Mouse (Mus musculus): ENCODE measurements around the gene Eif4e1b.

The Eif4e1b gene

DNA sequence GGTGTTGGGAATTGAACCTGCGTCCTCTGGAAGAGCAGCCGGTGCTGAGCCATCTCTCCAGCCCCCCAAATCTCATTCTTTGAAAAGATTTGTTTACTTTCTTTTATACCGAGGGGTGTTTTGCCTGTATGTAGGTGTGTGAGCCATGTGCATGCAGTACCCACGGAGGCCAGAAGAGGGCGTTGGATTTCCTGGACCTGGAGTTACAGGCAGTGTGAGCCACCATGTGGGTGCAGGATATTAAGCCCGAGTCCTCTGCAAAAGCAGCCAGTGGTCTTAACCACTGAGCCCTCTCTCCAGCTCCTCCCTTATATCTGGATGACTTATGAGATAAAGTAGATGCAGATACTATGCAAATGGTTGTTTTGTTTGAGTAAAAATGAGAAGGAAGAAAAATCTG is 19.2 kb downstream of the Eif4e1b start:
- no peak for DNase-seq

DNA sequence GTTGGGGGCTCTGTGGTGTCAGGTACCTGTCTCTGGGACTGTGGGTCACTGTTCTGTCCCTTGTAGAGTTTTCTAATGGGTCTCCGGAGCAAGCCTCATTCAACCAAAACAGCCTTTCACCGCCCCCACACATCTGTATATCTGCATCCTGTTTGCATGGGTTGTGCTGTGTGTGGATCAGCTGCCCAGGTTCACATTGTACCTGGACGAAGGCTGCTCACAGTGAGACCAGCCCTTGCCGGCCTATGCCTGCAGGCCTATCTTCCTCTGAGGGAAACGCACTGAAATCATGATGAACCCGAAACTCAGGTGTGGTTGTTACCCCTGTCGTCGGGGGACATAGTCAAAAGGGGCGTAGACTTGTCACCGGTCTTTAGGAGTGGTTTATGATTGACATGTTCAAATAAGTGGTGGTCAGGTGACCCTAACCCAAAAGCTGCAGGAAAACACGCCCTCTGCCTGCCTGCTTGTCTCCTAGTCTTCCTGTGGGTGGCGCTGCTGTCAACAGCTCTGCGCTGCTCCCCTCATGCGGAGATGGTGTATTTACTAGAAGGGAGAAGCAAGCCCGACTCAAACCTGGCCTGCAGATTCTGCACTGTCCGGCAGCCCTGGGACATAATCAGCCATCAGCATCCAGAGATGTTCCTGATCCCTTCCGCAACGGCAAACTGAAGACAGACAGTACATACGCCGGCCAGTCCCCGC is 21.5 kb downstream of the Eif4e1b start:
- DNase-seq: peak; percentile 69

DNA sequence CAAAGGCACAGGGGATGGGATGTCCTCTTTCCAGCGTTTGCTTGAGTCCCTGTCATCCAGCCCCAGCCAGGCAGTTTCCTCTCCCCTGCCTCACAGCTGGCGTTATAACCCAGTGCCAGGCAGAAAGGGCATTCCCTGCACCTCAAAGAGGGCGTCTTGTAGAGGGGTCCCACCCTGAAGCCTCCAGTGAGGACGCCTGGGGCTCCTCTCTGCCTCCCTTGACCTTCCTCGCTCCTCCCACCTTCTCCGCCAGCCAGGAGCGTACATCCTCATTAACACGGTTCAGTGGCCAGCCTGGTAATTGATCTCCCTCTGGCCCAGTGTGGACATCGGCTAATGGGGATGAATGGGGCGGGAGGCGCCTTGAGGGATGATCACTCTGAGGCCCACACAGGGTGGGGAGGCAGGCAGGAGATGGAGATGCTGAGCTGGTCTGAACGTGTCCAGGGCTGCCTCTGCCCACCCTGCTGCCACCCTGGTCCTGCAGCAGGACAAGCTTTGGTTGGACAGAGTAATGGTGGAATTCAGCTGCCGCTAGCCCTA is 22.7 kb downstream of the Eif4e1b start:
- no peak for DNase-seq

DNA sequence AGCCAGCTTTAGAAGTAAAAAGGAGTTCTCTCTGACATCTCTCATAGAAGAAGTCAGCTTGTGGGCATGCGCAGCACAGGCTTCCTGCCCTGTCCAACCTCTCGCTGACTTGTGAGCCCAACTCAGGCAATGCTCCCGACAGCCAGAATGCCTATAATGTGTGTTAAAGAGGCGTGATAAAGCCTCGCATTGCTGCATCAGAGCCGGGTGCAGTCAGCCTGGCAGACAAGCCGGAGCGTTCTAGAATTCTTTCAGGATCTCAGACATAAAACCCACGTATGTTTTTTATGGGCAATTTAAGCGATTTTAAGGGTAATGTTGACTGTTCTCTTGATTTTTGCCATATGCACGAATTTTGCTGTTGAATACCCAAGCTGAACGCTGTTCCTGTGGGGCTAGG is 24.3 kb downstream of the Eif4e1b start:
- no peak for DNase-seq

DNA sequence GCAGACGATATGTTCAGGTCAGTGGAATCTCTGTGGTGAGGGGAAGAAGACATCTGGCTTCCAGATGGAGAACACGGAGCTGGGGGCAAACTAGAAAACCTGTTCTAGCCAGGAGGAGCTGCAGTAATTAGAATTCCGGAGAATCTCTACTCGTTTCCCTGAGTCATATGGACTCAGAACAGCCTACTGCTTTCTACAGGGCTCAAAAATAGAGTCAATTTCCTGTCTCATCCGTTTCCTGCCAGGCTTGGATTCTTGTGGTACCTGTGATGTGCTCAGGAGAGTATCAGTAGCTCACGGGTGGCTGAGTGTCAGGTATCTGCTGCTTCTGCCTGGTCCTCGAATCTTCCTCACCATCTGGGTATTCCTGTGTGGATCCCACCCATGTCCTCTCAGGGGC is 27.7 kb downstream of the Eif4e1b start:
- peak; percentile 37 for DNase-seq

DNA sequence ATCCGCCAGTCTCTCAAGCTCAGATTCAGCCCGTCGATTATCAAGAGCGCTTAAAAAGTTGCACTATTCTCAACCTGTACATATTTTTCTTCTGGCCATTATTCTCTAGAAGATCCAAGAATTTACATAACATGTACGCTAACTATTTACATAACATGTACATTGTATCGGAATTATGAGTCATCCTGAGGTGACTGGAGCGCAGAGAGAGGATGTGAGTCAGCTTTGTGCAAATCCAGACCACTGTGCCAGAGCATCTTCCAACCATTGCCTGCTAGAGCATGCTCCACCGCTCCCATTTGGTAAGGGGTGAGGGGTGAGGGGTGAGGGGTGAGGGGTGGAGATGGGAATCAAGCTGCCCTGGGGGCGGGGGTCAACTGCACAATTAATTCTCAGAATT is 29.6 kb downstream of the Eif4e1b start:
- no peak for DNase-seq

DNA sequence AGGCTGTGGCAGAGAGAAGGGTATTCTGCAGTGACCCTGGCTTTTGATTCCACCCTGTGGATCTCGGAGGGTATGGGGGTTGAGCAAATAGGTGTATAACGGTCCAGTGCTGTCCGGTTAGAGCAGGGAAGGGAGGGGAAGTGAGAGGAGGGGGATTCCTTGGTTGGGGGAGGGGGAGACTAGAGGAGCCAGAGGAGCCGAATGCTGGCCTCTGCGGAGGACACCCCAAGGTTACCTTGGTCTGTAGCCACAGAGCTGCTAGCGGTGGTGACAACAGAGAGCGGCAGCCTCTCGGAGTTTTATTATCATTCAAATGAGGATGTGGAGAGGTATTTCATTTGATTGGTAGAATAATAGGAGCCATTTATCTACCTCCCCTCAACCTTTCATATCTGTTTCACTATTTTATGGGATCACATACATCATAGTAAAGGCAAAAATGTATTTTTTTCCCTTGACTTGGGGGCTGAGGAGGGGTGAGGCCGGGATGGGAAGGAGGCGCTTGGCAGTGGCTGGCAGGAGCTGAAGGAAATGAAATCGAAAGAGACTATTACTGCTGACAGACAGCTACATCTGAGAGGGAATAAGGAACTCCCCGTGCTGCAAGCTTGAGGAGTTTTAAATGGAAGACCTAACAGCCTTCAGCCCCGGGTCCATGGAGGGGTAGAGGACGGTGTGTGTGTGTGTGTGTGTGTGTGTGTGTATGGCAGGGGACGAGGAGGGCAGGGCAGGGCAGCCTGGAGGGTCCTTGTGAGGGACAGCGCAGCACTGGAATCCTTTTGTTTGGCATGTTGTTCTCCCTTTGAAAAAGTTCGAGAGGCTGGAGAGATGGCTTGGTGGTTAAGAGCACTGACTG is 34.8 kb downstream of the Eif4e1b start:
- DNase-seq: no peak

DNA sequence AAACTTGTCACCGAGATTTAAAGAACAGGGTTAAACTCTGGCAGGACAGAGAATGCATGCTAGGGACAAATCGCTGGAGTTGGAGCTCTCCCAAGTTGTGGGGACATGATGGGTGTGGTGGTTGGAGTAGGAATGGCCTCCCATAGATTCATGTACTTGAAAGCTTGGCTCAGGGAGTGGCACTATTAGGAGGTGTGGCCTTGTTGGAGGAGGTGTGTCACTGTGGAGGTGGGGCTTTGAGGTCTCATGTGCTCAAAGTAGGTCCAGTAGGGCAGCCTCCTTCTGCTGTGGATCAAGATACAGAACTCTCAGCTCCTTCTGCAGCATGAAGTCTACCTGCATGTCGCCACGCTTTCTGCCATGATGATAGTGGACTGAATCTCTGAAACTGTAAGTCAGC is 37.3 kb downstream of the Eif4e1b start:
- DNase-seq: no peak

DNA sequence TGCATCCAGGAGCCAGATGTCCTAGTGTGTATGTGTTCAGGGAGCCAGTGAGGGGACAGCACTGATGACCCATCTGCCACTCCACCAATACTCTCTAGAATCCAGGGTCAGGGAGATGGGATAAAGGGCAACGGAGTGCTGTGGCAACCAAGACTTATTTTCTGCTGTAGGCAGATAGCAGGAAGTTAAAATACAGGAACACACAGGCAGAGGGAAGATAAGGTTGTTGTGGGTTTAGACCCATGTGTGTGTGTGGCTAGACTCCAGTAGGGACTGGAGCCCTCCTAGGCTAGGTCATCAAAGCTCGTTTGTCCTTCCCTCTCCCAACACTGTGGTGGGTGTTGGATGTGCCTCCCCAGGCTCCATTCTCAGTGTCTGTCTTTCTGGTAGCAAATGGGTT is 38.1 kb downstream of the Eif4e1b start:
- no peak for DNase-seq

DNA sequence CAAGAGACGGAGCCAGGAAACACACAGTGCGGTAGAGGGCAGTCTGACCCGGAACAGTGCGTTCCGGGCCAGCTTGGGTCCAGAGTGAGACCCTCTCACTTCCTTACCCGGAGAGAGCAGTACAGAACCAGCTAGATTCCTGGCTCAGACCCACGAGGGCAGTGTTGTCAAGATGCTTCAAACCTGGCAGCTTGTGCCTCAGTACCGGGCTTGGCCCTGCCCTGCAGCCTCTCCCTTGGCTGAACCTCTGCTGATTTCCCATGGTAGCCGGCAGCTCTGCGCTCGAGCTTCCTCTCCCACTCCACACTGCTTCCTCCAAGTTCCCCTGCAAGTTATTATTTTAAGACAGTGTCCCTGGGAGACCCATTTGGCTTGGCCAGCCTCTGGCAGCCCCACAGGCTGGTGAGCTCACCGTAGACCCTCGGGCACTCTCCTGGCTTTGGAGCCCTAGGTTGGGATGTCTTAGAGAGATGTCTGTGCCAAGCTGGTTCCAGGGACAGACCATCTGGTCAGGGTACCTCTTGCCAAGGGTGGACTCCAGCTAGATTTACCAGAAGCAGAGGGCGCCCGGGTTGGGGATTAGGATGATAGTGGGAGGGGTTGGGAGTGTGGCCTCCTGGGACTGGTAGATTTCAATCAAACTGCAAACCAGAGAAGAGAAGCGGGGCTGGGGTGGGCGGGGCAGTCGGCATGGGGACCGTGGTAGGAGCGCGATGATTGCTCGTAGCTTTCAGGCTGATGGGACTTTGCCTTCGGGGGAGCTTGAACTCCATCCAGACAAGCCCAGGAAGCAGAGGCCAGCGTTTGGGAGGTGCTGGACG is 40.5 kb downstream of the Eif4e1b start:
- peak; percentile 95 for DNase-seq

DNA sequence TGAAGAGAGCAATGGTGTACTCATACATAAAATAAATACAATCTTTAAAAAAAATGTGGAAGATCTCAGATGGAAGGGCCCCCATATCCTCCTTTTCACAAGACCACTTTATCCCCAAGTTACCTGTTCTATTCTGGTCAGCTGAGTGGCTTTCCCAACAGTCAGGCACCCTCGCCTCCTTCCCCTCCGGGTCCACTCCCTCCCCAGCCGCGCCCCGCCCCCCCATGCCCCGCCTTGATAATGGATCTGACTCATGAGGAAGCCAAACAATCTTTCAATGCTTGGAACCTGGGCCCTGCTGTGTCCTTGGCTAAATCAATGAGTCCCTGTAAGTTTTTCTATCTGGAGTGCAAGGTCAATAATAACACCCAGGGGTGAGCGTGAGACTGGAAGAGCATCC is 44.2 kb downstream of the Eif4e1b start:
- DNase-seq: no peak

DNA sequence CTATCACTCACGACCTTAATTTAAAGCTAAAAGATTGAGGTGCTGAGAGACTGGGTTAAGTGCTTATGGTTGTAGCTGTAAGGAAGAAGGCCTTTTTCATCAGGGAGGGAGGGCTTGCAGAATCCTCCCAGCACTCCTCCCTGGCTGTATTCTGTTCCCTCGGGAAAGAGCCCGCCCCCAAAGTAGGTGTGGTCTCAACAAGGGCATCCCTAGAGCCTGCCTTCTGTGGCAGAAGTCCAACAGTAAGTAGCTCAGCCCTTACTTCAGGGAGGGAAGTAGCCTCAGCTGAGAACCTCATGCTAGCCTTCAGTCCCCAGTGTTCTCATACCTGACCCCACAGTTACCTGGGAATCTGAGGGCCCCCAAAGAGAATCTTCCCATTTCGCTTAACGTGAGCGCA is 44.7 kb downstream of the Eif4e1b start:
- no peak for DNase-seq

DNA sequence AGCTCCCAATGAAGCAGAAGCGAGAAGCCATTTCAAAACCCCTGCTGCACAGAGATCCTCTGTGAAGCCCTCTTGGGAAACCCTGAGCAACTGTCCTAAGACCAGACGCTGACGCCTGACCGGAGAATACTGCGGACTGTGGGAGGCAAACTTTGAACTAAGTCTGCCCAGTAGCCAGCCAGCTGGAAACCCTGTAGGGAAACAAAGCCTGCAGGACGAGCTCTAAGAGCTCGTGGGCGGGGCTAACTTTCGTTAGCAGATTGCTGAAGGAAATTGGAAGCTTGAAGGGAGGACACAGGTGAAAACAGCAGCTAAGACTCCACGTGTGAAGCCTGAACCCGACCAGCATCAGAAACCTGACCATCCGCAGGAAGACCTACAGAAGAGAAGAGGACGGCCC is 45.7 kb downstream of the Eif4e1b start:
- DNase-seq: no peak

DNA sequence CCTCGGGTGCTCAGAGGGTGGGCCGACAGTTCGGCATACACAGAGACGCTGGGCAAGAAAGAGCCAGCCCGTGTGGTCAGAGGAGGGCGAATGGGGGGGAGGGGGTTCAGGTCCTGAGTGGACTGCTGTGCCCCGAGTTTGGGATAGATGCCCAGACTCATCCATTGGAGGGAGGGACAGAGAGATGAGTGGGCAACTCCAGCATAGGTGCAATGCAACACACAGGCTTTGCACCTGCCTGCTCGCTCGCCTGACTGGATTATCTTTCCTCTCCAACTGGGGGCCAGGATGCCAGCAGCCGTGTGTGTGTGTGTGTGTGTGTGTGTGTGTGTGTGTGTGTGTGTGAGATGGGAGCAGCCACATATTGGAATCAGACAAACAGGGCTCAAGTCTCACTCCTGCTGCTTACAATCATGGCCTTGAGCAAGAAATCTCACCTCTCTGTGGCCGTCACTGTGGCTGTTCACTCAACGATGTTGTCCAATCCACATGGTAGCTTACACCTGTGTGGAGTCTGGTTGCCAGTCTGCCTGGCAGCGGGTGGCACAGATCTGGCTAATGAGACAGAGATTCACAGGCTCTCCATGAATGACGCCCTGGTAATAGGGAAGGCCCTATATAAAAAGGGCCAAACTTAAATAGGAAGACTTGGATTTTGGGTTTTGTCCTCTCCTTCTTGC is 52.7 kb downstream of the Eif4e1b start:
- DNase-seq: peak; percentile 47

DNA sequence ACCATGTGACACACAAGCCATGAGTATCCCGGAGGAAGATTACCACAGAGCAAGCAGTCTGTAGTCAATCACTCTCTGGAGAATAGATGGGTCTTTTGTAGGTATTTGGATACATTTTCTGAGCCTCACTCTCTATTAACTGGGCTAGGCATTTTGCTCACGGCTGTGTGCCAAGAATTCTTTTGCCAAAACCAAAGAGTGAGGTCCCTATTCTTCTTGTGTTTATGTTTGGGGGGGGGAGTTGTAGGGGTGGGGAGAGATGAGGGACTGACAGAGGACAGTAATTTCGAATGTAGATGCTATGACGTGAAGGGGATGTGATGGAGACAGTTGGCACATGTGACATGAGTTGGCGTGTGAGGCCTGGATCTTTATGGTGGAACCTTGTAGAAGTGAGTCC is 53.3 kb downstream of the Eif4e1b start:
- DNase-seq: no peak

DNA sequence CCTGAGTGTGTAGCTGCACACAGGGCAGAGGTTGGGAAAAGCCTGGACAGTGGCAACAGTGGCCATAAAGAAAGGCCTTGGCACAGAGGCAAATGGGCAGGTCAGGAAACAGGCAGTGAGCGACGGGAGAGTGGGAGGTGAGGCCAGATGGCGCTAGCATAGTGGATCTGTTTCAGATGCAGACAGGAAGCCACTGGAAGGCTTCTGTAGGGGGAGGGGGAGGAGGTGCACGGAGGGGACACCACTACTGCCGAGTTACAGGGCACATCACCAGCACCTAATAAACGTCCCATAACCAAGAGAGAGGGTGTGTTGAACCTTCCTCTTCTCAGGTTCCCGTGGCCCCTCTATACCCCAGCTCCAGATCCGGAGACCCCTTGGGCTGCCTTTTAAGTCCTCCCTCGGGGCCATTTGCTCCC is 53.7 kb downstream of the Eif4e1b start:
- DNase-seq: peak; percentile 72

All from cerebellum, adult 9-11 months (tissue).